Mouse (Mus musculus): ENCODE measurements at regions not wholly inside any gene's neighbourhood (a gene's known extent, or its start where the extent isn't known, plus 50 kb on each side); places are given as distances from the start of the nearest gene placed in this dataset.

DNA sequence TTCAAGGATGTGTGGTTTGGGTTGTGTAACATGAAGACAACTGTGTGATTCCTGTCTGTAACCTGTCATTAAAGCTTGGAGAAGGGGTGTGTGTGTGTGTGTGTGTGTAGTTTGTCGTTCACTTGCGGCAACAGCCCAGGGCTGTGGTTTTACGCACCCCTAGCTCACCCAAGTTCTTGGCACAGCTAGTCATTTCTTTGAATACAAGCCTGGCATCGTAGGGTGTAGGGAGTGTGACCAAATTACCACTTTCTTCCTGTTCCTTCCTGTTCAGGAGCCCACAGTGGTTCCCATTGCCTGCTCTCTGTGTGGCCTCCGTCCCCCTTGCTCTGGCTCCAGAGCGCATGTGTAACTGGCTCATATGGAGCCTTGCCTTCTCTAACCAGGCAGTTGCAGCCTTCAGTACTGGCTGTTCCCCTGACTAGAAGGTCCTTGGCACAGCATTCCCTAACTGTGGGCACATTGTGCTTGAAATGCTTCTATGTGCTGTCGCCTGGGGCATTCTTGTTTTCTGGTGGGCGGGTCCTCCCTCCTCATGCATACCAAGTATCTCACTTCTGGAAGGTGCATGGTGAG, 167.4 kb upstream of the Ubr2 start:
- peak overlapping the region; percentile 26; the same call in 1 of the 2 replicates for H3K27ac ChIP-seq
- WGBS = 62% methylated on average over 8 of the region's 8 CpGs
- no peaks in the 10 kb centered on the region for H3K4me1 ChIP-seq (ENCODE audit: insufficient read depth, low read length)
- ATAC-seq = peak; percentile 67
- H3K4me3 ChIP-seq (ENCODE audit: low read length) = no peak overlapping the region
- no peak overlapping the region for H3K9ac ChIP-seq (replicated peaks; ENCODE audit: low read length)
- TF ChIP-seq CTCF (IDR thresholded peaks at IDR 0.05; ENCODE audit: low read depth) = no peak
- no peaks in the 10 kb centered on the region for H3K36me3 ChIP-seq (ENCODE audit: insufficient read depth, low read length)
- H3K4me2 ChIP-seq (ENCODE audit: low read depth, low read length) = no peak overlapping the region
- no peaks in the 10 kb centered on the region for H3K27me3 ChIP-seq (ENCODE audit: insufficient read depth, low read length)
- DNase-seq (ENCODE audit: low spot score) = peak; percentile 39
- no peaks in the 10 kb centered on the region for H3K9me3 ChIP-seq (ENCODE audit: low read length)

DNA sequence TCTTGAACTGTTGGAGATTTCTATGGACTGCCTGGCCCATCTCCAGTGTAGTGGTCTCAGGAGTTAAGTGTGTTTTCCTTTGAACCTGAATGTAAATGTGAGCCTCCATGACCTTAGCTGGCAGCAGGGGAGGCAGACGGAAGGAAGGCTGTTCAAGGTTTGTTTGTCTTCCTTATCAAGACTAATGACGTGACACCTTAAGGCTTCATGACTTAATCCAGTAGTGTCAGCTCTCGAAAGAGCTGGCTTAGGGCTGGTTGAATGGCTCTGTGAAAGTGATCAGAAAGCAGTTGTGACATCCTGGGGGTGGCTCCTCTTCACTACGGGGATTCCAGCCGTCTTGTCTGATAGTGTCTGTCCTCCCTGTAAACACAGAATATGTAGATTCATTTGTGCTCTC, 166.0 kb upstream of the Ubr2 start:
- Histone ChIP-seq H3K4me2 (ENCODE audit: low read depth, low read length) (no peak overlapping the region), H3K27me3 (ENCODE audit: insufficient read depth, low read length) (no peaks in the 10 kb centered on the region), H3K27ac (no peak overlapping the region), H3K4me1 (ENCODE audit: insufficient read depth, low read length) (no peaks in the 10 kb centered on the region), H3K9ac (replicated peaks; ENCODE audit: low read length) (no peak overlapping the region), H3K36me3 (ENCODE audit: insufficient read depth, low read length) (no peaks in the 10 kb centered on the region), H3K4me3 (ENCODE audit: low read length) (no peak overlapping the region), H3K9me3 (ENCODE audit: low read length) (no peaks in the 10 kb centered on the region)
- ATAC-seq (no peak), DNase-seq (ENCODE audit: low spot score) (no peak)
- WGBS = 71% methylated on average over 5 of the region's 5 CpGs
- no peak for TF ChIP-seq CTCF (IDR thresholded peaks at IDR 0.05; ENCODE audit: low read depth)

DNA sequence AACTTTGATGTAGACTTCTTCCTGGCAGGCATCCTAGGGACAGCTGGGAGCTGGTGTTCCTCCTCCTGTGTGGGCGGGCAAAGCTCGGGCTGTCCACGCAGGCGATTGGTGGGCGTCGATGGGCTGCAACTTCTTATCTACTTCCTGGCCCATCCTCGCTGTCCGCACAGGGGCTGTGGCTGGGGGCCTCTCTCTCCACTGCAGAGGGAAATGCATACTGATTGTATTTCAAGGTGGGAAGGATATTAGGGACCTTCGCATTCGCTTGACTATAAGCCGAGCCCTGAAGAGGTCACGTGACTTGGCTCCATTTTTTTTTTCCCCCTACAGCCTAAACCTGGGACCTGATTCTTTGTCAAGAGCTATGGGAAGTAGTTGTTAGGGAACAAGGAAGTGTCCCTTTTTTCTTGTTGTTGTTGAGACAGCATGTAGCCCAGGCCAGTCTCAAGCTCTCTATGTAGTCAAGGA, 164.4 kb upstream of the Ubr2 start:
- H3K36me3 ChIP-seq (ENCODE audit: insufficient read depth, low read length) = no peaks in the 10 kb centered on the region
- H3K27me3 ChIP-seq (ENCODE audit: insufficient read depth, low read length) = no peaks in the 10 kb centered on the region
- DNase-seq (ENCODE audit: low spot score) (peak; percentile 43), ATAC-seq (no peak)
- WGBS = 76% methylated on average over 12 of the region's 12 CpGs
- no peak overlapping the region for H3K4me2 ChIP-seq (ENCODE audit: low read depth, low read length)
- no peak for TF ChIP-seq CTCF (IDR thresholded peaks at IDR 0.05; ENCODE audit: low read depth)
- 0 out of 2 replicates have a peak overlapping the region, but pooled peaks have one; percentile 15 for H3K27ac ChIP-seq
- no peak overlapping the region; the same call in 1 of the 2 replicates for H3K4me3 ChIP-seq (ENCODE audit: low read length)
- H3K9me3 ChIP-seq (ENCODE audit: low read length) = no peaks in the 10 kb centered on the region
- no peak overlapping the region for H3K9ac ChIP-seq (replicated peaks; ENCODE audit: low read length)
- H3K4me1 ChIP-seq (ENCODE audit: insufficient read depth, low read length) = no peaks in the 10 kb centered on the region

DNA sequence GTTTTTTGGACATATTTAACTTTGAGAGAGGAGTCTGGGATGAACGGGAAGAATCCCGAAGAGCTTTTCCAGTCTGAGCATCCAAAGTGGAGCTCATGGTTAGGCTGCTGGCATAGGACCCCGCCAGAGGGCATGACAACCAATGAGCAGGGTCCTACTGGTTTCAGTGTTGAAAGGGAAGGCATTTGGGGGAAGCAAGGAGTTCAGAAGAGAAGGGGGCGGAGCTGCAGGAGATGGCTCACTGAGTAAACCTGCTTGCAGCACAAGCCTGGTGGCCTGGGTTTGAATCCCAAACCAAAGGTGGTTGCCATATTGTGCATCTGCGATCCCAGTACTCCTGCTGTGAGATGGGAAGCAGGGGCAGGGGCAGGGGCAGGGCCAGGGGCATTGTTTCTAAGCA, 161.4 kb upstream of the Ubr2 start:
- H3K9ac ChIP-seq (replicated peaks; ENCODE audit: low read length) = no peak overlapping the region
- TF ChIP-seq CTCF (IDR thresholded peaks at IDR 0.05; ENCODE audit: low read depth) = no peak
- DNase-seq (ENCODE audit: low spot score) = no peak

DNA sequence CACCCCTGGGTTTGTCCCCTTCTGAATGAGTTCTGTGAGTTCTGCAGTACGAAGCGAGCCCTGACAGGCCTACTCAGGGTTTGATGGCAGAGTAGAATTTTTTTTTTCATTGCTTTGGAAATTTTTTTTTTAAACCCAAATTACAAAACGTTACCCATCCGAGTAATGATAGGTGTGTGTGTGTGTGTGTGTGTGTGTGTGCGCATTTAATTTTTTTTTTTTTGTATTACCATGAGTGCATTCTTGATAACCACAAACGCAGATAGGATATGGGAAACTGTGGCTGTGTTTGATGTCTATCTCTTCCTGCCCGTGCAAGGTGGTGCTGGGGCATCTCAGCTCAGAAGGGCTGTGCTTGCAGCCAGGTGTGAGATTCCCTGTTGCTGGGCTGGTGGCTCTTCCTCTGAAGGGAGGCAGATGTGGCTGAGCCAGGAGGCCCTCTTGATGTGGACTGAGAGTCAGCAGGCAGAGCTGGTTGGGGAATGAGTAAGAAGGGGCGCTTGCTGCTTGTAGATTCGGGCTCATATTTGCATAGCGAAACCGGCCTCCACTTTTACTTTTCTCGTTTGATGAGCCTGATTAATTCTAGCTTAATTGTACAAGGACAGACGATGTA, 160.7 kb upstream of the Ubr2 start:
- H3K4me2 ChIP-seq (ENCODE audit: low read depth, low read length) = no peak overlapping the region
- H3K27me3 ChIP-seq (ENCODE audit: insufficient read depth, low read length) = no peaks in the 10 kb centered on the region
- H3K4me1 ChIP-seq (ENCODE audit: insufficient read depth, low read length) = no peaks in the 10 kb centered on the region
- no peak overlapping the region for H3K9ac ChIP-seq (replicated peaks; ENCODE audit: low read length)
- ATAC-seq (no peak), DNase-seq (ENCODE audit: low spot score) (no peak)
- no peaks in the 10 kb centered on the region for H3K9me3 ChIP-seq (ENCODE audit: low read length)
- no peak overlapping the region for H3K27ac ChIP-seq
- TF ChIP-seq CTCF (IDR thresholded peaks at IDR 0.05; ENCODE audit: low read depth) = no peak
- H3K36me3 ChIP-seq (ENCODE audit: insufficient read depth, low read length) = no peaks in the 10 kb centered on the region
- 93% methylated on average over 13 of the region's 13 CpGs for WGBS
- H3K4me3 ChIP-seq (ENCODE audit: low read length) = no peak overlapping the region

More for the DNA sequence above, 161.4 kb upstream of the Ubr2 start:
- no peak overlapping the region for H3K4me2 ChIP-seq (ENCODE audit: low read depth, low read length)
- no peak overlapping the region for H3K27ac ChIP-seq
- H3K36me3 ChIP-seq (ENCODE audit: insufficient read depth, low read length) = no peaks in the 10 kb centered on the region
- H3K4me1 ChIP-seq (ENCODE audit: insufficient read depth, low read length) = no peaks in the 10 kb centered on the region
- no peaks in the 10 kb centered on the region for H3K9me3 ChIP-seq (ENCODE audit: low read length)
- ATAC-seq = no peak
- no peak overlapping the region for H3K4me3 ChIP-seq (ENCODE audit: low read length)
- H3K27me3 ChIP-seq (ENCODE audit: insufficient read depth, low read length) = no peaks in the 10 kb centered on the region
- WGBS = 88% methylated on average over 5 of the region's 5 CpGs

DNA sequence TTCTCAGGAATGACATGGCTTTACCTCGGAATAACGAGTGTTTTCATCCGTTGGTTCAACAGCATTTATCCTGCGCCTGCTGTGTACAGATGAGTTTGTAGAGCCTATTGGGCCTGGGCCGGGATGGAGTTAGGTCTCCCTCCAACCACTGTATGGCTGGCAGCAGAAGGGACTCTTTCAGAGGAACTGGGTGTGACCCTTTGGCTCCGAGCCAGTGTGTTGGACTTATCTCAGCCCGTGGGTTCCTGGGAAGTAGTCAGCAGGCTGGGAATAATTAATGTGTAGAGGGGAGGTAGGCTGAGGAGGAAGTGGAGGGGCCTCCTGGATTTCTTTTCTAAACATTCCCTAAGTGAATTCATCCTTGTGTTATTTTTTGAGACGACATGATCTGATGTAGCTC, 157.7 kb upstream of the Ubr2 start:
- DNase-seq (ENCODE audit: low spot score) (no peak), ATAC-seq (0 out of 2 replicates have a peak, but pooled peaks have one; percentile 18)
- H3K27me3 ChIP-seq (ENCODE audit: insufficient read depth, low read length) = no peaks in the 10 kb centered on the region
- no peak overlapping the region for H3K4me3 ChIP-seq (ENCODE audit: low read length)
- 67% methylated on average over 8 of the region's 8 CpGs for WGBS
- no peaks in the 10 kb centered on the region for H3K9me3 ChIP-seq (ENCODE audit: low read length)
- H3K9ac ChIP-seq (replicated peaks; ENCODE audit: low read length) = no peak overlapping the region
- H3K4me2 ChIP-seq (ENCODE audit: low read depth, low read length) = no peak overlapping the region
- no peaks in the 10 kb centered on the region for H3K4me1 ChIP-seq (ENCODE audit: insufficient read depth, low read length)
- H3K36me3 ChIP-seq (ENCODE audit: insufficient read depth, low read length) = no peaks in the 10 kb centered on the region
- TF ChIP-seq CTCF (IDR thresholded peaks at IDR 0.05; ENCODE audit: low read depth) = no peak
- no peak overlapping the region for H3K27ac ChIP-seq

DNA sequence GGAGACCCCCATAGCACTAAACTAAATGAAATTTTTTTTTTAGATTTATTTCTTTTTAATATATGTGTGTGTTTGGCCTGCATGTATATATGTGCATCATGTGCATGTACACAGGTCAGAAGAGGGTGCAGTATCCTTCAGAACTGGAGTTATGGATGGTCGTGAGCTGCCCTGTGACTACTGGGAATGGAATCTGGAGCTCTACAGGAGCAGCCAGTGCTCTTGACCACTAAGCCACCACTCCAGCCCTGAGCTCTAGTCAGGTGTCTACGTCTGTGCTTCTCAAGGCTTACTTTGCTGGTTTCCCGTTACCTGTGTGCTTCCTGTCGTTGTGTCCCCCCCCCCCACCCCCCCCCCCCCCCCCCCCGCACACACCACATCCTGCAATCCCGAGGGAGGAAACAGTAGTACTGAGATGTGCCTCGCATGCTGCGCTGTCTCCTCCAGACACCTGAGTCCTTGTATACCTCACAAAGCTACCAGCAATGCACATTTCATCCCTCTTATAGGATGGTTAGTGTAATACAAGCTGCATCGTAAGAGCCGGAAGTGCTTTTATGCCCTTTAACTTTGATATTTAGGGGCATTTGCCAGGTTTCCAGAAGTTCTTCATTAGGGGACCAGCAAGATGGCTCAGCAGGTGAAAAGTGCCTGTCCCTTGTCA, 153.5 kb upstream of the Ubr2 start:
- DNase-seq (ENCODE audit: low spot score) = no peak
- Histone ChIP-seq H3K27me3 (ENCODE audit: insufficient read depth, low read length) (no peaks in the 10 kb centered on the region), H3K27ac (no peak overlapping the region), H3K9ac (replicated peaks; ENCODE audit: low read length) (no peak overlapping the region), H3K4me3 (ENCODE audit: low read length) (no peak overlapping the region), H3K4me1 (ENCODE audit: insufficient read depth, low read length) (no peaks in the 10 kb centered on the region), H3K4me2 (ENCODE audit: low read depth, low read length) (no peak overlapping the region), H3K9me3 (ENCODE audit: low read length) (no peaks in the 10 kb centered on the region), H3K36me3 (ENCODE audit: insufficient read depth, low read length) (no peaks in the 10 kb centered on the region)
- no peak for TF ChIP-seq CTCF (IDR thresholded peaks at IDR 0.05; ENCODE audit: low read depth)
- WGBS = 75% methylated on average over 9 of the region's 10 CpGs
- no peak for ATAC-seq

Measured in hindbrain, postnatal 0 days (tissue).